Mouse (Mus musculus): Measurements from ENCODE around the gene Olfr460.

- TF ChIP-seq POLR2A (IDR thresholded peaks at IDR 0.05; ENCODE audit: low read depth, low read length): no peak
- no peak for TF ChIP-seq CTCF (IDR thresholded peaks at IDR 0.05; ENCODE audit: extremely low read depth, insufficient read depth, insufficient read length, insufficient replicate concordance)
Measured at GRCm38 (mm10) chr6:40573618-40574017, 4.3 kb downstream of the Olfr460 start.

Measured in spleen, adult 2 months (tissue).